Mouse (Mus musculus): ENCODE measurements around the gene Arfgap2. TPM values are rescaled to one million over a fixed set of nuclear protein-coding genes. Genes with fewer than 3 reads are reported as not detected.

Gene Arfgap2
- total RNA-seq, 4 experiments from 2014 or later, result 99.8 to 126 (median 112) TPM

DNA sequence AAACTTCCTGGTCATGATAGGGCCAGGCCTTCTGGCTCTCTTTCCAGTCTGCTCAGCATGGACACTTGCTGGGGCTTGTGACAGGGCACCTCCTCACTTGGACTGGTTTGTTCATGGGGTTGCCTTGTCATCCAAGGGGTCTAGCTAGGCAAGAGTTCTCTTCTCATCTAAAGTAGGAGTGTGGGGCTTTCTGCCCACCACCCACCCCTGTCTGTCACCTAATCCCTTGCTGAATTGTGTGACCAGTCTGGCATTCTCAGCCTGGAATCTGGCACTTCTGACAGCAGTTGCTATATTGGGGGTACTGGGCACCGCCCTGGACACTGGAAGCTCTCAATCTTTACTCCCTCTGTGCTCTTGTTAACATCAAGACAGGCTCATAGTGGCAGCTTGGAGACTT, 5.3 kb upstream of the Arfgap2 start:
- DNase-seq, result no peak

DNA sequence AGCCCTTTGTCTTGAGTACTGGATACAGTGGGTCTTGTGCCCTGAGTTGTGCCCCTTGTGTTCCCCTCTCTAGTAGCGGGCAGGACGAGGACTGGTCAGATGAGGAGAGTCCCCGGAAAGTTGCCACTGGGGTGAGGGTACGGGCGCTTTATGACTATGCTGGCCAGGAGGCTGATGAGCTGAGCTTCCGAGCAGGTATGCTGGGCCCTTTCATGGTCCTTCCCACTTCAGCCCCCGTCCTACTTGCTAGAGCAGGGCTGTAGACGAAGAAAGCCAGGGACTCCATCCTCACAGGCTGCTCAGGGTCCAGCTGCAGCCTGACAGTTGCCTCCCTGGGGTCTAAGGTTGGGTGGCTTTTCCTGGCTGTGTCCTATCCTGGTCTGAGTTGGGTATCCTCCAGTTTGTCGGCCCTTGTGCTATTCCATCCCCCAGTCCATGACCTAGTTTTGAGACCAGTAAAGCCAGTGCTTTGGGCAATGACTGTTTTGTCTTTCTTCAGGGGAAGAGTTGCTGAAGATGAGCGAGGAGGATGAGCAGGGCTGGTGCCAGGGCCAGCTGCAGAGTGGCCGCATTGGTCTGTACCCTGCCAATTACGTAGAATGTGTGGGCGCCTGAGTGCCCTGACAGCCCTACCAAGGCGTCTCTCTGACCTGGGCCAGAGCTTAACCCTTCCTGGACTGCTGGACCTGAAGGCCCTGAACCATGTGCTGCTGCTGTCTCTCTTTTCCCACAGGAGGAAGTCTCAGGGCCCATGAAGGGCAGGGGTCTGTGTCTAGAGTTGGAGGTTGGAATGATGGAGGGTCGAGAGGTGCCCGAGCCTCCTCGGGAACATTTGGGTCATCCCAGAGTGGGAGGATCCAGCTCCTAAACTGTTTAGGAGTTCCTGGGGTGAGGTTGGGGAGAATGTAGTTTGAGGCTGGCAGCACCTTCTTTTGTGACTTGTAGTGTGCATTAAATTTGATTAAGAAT, 798 bp upstream of the Arfgap2 start:
- no peak for DNase-seq

- no peak for DNase-seq
These were observed 3.3 kb downstream of the Arfgap2 start for GRCm38 (mm10) chr2:91268042-91268441.

GRCm38 (mm10) chr2:91268706-91269105, 3.9 kb downstream of the Arfgap2 start:
- no peak for DNase-seq

DNA sequence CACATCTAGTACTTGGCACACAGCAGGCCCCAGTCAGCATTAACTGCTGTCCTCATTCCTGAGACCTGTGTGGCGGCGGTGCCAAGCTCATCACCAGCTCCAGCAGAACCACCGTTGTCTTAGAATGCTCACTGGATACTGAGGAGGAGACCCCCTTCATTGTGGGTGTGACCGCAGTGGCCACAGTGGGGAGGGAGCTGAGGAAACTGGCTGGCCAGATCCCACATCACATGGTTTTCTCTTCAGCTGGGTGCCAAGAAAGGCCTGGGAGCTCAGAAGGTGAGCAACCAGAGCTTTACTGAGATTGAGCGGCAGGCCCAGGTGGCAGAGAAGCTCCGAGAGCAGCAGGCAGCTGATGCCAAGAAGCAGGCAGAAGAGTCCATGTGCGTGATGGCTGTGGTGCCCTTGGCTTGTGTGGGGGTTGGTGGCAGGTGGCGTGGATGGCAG, 4.9 kb downstream of the Arfgap2 start:
- DNase-seq, result no peak

- DNase-seq, result no peak
These were observed 14.1 kb downstream of the Arfgap2 start for GRCm38 (mm10) chr2:91278749-91279371.

DNA sequence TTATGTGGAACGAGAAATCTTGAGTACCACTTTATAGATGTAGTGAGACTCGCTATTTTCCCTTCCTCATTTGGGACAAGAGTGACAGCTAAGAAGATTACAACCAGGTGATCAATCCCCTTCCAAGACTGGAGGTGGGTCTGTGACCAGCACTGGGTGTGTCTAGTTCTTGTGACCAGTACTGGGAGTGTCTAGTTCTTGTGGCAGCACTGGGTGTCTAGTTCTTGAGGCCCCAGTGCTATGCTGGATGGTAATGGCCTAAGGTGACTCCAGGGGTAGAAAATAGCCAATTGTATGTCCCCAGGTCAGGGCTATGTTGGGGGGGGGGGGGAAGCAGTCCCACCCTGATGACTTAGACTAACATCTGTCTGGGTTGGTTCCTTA, 14.6 kb downstream of the Arfgap2 start:
- no peak for DNase-seq

DNA sequence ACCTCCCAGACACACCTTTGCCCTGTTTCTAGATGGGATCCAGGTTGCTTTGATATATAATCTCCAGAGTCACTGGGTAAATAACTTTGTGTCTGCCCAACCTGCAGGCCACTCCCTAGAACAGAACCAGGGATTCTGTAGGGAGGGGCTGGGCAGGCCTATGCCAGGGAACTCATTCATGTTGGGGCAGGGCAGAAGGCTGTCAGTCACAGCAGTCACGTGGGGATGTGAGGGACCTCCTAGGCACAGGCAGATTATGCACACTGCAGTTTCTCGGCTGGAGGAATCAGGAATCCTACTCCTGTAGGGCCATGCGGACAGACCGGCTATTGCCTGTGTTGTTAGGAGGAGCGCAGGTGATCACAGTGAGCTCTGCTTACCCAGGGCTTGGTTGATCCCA, 16.6 kb downstream of the Arfgap2 start:
- no peak for DNase-seq

DNA sequence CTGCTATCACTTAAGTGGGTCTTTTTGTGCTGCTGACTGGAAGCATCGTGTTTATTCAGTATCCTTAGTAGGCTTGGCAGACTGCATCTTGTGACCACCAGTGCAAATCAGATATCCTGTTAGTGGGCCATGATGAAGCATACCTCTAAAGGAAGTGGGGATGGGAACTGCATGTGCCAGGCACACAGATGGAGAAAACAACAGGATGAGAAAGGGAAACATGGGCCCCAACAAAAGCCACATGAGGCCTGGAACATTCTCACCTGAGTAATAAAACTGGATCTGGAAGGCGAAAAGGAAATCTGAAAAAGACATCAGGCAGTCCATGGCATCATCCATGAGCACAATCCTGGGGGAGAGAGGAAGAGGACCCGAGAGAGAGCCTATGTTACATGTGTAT, 19.2 kb downstream of the Arfgap2 start:
- DNase-seq, result no peak

- DNase-seq, result no peak
These were observed 19.8 kb downstream of the Arfgap2 start for GRCm38 (mm10) chr2:91284375-91285199.

DNA sequence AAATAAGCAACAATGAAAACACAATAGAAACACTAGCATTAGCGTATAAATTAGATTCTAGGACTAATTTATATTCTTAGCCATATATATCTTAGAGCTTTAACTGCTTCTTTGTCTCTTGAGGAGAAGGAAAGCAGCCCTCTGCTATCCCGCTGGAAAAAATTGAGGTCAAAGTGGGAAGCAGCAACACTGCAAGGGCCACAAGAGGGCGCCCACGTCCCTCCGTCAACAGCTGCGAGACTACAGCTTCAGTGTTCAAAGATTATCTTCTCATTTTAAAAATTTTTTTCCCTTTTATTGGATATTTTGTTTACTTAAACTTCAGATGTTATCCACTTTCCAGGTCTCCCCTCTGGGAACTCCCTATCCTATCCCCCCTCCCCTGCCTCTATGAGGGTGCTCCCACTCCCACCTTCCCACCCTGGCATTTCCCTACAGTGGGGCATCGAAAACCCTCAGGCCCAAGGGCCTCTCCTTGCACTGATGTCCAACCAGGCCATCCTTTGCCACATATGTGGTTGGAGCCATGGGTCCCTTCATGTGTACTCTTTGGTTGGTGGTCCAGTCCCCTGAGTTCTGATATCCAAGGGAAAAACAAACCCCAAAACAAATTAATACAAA, 21.2 kb downstream of the Arfgap2 start:
- peak; percentile 56 for DNase-seq

DNA sequence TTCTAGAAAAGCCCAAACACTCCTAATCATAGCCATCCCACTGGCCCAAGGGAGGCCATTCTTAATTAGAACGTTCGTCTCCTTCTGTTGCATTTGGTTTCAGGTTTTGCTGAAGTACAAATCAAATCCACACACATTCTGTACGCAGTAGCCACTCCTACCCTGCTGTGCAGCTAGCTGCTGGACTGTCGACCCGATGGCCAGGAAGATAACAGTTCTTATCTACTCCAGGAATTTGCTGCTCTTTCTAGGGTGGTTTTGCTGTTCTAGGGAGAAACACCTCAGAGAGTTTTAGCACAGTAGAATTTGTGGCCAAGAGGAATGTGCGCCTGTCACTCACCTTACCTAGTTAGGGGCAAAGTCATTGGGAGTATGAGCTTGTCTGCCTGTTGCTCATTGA, 22.8 kb downstream of the Arfgap2 start:
- no peak for DNase-seq

GRCm38 (mm10) chr2:91291197-91292007, 26.6 kb downstream of the Arfgap2 start:
- peak; percentile 49 for DNase-seq

DNA sequence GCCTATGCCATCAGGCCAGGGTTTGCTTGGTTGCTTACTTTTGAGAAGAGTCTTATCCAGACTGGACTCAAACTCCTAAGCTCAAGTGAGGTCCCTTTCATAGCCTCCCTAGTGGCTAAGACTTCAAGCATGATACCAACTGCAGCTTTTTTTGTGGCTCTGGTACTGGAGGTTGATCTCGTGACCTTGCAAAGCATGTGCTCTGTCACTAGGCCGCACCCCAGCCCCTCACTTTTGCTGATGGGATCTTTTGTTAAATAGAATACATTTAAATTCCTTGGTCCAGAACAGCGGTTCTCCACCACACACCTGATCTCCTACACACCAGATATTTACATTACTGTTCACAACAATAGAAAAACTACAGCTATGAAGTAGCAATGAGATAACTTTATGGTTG, 29.5 kb downstream of the Arfgap2 start:
- no peak for DNase-seq

DNA sequence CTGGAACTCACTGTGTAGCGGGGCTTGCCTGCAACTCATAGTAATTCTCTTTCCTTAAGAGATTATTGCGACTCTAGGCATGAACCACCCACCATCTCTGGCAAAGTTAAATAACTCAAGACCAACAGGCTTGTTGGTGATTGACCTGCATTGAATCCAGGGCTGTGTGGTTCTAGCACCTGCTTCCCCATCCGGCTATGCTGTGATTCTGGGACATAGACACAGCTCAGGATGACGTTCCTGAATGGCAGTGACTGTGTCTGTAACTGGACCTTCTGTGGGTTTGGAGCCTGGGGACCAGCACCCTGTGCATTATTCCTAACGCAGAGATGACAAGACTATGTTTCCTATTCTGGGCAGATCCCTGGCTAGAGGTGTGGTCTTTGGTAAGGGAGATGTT, 31.1 kb downstream of the Arfgap2 start:
- no peak for DNase-seq

- DNase-seq, result peak; percentile 69
These were observed 34.4 kb downstream of the Arfgap2 start for GRCm38 (mm10) chr2:91299156-91299555.

GRCm38 (mm10) chr2:91300784-91301183, 36.0 kb downstream of the Arfgap2 start:
- no peak for DNase-seq

DNA sequence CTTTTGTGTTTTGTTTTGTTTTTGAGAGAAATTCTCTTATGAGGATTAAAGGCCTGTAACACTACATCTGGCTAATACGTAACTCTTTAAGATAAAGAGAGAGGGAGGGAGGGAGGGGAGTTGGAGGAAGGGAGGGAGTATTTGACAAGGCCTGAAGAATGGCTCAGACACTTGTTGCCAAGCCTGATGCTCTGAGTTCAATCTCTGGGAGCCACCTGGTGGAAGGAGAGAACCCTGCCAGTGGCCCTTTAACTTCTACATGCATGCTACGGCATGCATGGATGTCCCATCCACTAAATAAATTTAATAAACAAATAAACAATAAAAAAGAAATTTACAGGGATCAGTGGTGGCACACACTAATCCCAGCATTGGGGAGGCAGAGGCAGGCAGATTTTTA, 37.1 kb downstream of the Arfgap2 start:
- DNase-seq, result no peak

DNA sequence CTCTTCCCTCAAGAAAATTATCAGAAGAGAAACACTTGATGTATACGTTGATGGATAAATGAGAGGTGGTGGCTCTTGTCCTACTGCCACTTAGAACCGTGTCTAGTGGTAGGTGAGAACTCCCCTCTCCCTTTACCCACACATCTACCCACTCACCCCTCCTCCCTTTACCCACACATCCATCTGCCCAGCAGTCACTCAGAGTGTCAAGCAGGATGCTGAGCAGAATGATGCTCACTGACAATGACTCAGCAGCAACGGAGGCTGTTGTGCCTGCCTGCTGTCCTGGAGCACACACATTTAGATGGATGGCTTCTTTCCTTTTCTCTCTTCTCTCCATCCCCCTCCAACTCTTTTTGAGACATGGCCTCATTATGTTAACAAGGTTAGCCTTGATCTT, 38.1 kb downstream of the Arfgap2 start:
- no peak for DNase-seq

GRCm38 (mm10) chr2:91305926-91306325, 41.2 kb downstream of the Arfgap2 start:
- peak; percentile 58 for DNase-seq

DNA sequence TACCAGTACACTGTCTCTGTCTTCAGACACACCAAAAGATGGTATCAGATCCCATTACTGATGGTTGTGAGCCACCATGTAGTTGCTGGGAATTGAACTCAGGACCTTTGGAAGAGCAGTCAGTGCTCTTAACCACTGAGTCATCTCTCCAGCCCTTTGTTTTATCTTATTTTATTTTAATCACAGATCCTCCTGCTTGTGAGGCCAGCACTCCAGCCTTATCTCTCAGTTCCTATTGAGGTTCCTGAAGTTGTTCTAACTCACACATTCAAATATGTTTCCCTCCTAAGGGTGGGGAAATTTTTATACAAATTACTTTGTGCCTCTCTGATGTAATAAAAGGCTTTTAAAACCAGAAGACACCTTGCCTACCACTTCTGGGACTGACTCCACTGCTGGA, 41.8 kb downstream of the Arfgap2 start:
- no peak for DNase-seq

DNA sequence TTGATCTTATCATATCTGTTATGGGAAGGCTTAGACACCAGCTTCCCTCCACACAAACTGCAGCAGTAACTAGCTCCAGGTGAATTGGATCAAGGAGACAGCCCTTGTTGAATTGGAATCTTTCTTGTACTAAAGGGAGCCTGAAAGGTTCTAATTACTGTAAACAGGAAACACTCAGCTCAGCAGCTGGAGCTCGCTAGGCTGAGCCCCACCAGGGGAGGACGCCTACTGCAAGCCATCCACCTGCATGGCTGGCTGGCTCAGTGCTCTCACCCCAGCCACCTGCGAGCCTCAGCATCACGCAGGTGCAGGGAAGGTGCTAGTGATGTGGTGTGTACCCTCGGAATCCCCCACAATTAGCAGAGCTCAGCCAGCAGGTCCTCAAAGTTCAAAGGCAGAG, 43.9 kb downstream of the Arfgap2 start:
- no peak for DNase-seq

Data from adrenal gland, adult 8-10 months (tissue).